Mouse (Mus musculus) stomach, postnatal 0 days (tissue): ENCODE measurements at regions not wholly inside any gene's neighbourhood (a gene's known extent, or its start where the extent isn't known, plus 50 kb on each side); places are given as distances from the start of the nearest gene placed in this dataset.

Experiments used
- ATAC-seq: fragments of 200-750 bp; cut with Nextera tagmentation; 2 replicates; pipeline ENCODE4 v1.8.0; 2017; ENCODE audit not compliant: low FRiP score, low TSS enrichment
- DNase-seq: peaks from one replicate; pipeline ENCODE4 v3.0.0-alpha.2; 2016; ENCODE audit warnings: low spot score
- H3K27ac ChIP-seq: fragments of 300-500 bp; sonication (generic); replicated peaks from 2 replicates; pipeline ENCODE4 v1.5.1; 2014; ENCODE audit warnings: mild to moderate bottlenecking, control low read depth
- H3K27me3 ChIP-seq: fragments of 300-500 bp; sonication (generic); 2 replicates; pipeline ENCODE4 v1.6.1; 2014; ENCODE audit warnings: low read length; ENCODE audit not compliant: control insufficient read depth, insufficient read depth
- H3K36me3 ChIP-seq: fragments of 300-500 bp; sonication (generic); 2 replicates; pipeline ENCODE4 v1.6.1; 2014; ENCODE audit warnings: low read length, mixed read lengths; ENCODE audit not compliant: control insufficient read depth, insufficient read depth
- H3K4me1 ChIP-seq: fragments of 300-500 bp; sonication (generic); replicated peaks from 2 replicates; pipeline ENCODE4 v1.6.1; 2014; ENCODE audit warnings: antibody characterized with exemption; ENCODE audit not compliant: control insufficient read depth, insufficient read depth
- H3K4me2 ChIP-seq: fragments of 300-500 bp; sonication (generic); replicated peaks from 2 replicates; pipeline ENCODE4 v1.6.1; 2014; ENCODE audit warnings: low read depth, mild to moderate bottlenecking, control low read depth, moderate library complexity
- H3K4me3 ChIP-seq: fragments of 300-500 bp; sonication (generic); 2 replicates; pipeline ENCODE4 v1.5.1; 2014; ENCODE audit warnings: low read depth, low read length, control low read depth
- H3K9ac ChIP-seq: fragments of 300-500 bp; sonication (generic); 2 replicates; pipeline ENCODE4 v1.6.1; 2014; ENCODE audit warnings: mild to moderate bottlenecking, low read length, control low read depth, mixed read lengths
- H3K9me3 ChIP-seq: fragments of 300-500 bp; sonication (generic); 2 replicates; pipeline ENCODE4 v1.6.1; 2016; ENCODE audit warnings: low read length; ENCODE audit not compliant: control insufficient read depth
- CTCF ChIP-seq: IDR thresholded peaks from 2 replicates; pipeline ENCODE4 v1.5.1; 2016; ENCODE audit warnings: antibody characterized with exemption, low read depth, mild to moderate bottlenecking, moderate library complexity
- EP300 ChIP-seq: optimal IDR thresholded peaks from 2 replicates; pipeline ENCODE3; 2016; ENCODE audit warnings: antibody characterized with exemption
- WGBS: fragments of 180-500 bp; shearing (Covaris S2); extraction: QIAGEN DNeasy Blood & Tissue Kit; methylation state at CpG from one replicate; pipeline ENCODE4 v1.1.7; 2014; 5-methylcytosine and 5-hydroxymethylcytosine counted together

DNA sequence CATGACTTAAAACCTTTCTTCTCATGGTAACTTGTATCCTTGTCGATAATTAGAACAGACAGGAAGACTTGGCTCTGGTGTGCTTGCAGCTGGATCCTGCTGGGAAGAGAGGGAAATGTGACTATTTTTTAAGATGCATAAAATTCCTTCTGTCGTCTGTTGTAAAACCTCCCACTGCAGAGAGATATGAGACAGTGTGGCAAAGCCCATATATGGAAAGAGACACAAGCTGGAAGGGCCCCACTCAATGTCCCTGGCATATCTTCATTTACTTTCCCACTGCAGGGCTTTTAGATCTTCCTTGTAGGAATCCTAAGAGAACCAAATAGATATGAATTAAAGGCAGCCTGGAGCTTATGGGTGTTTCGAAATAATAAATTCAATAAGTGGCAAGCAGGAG is 87.8 kb downstream of the Dad1 start:
- Histone ChIP-seq H3K27ac (no peak overlapping the region), H3K4me2 (no peak overlapping the region), H3K9ac (no peak overlapping the region), H3K36me3 (no peaks in the 10 kb centered on the region), H3K4me1 (no peaks in the 10 kb centered on the region), H3K9me3 (no peaks in the 10 kb centered on the region), H3K4me3 (no peak overlapping the region), H3K27me3 (no peaks in the 10 kb centered on the region; the same call in 1 of the 2 replicates)
- TF ChIP-seq EP300 (no peak), CTCF (no peak)
- 55% methylated on average over 3 of the region's 3 CpGs for WGBS
- no peak for DNase-seq
- no peak for ATAC-seq

DNA sequence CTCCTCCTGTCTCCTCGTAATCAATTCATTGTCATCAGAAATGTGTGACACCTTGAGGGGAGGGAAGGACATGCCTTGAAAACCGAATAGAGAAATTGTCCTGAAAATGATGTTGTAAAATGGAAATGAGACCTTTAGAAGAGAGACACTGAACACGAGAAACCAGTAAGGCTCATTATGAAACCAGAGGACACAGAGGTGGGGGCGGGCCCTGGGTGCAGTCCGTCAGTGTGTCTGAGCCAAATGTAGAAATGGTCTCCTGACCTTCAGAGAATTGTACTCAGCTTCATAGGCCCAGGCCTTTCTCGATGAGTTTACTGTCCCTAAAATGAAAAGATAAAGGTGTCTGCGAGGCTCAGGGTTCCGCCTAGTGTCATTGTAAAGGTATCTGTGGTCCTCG is 89.0 kb downstream of the Dad1 start:
- TF ChIP-seq EP300 = no peak
- TF ChIP-seq CTCF = no peak
- H3K27me3 ChIP-seq = no peaks in the 10 kb centered on the region; the same call in 1 of the 2 replicates
- DNase-seq (no peak), ATAC-seq (no peak)
- no peak overlapping the region for H3K9ac ChIP-seq
- H3K9me3 ChIP-seq = no peaks in the 10 kb centered on the region
- H3K36me3 ChIP-seq = no peaks in the 10 kb centered on the region
- no peak overlapping the region for H3K27ac ChIP-seq
- no peak overlapping the region for H3K4me2 ChIP-seq
- H3K4me3 ChIP-seq = no peak overlapping the region
- H3K4me1 ChIP-seq = no peaks in the 10 kb centered on the region
- 87% methylated on average over 9 of the region's 9 CpGs for WGBS

DNA sequence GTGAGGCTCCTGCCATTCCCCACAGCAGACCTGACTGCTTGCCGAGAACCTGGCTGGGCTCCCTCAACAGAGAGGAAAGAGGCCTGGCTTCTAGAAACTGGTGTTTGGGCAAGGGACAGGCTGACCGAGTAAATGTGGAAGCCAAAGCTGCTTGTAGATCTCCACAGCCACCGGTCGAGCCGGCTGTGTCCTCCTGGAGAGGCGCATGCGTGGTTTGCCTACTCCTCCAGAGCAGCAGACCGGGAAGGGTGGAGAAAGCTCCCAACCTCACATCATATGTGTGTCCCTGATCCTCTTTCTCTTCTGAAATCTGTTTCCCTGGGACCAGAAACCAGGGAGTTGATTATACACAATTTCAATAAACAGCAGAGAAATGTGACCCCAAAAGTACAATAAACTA is 92.0 kb downstream of the Dad1 start:
- Histone ChIP-seq H3K36me3 (no peaks in the 10 kb centered on the region), H3K9me3 (no peaks in the 10 kb centered on the region), H3K27ac (no peak overlapping the region), H3K9ac (no peak overlapping the region), H3K4me1 (no peaks in the 10 kb centered on the region), H3K4me2 (no peak overlapping the region; the same call in 1 of the 2 replicates), H3K27me3 (no peaks in the 10 kb centered on the region; the same call in 1 of the 2 replicates), H3K4me3 (no peak overlapping the region)
- ATAC-seq (no peak), DNase-seq (no peak)
- 54% methylated on average over 8 of the region's 8 CpGs for WGBS
- TF ChIP-seq CTCF (no peak), EP300 (no peak)

DNA sequence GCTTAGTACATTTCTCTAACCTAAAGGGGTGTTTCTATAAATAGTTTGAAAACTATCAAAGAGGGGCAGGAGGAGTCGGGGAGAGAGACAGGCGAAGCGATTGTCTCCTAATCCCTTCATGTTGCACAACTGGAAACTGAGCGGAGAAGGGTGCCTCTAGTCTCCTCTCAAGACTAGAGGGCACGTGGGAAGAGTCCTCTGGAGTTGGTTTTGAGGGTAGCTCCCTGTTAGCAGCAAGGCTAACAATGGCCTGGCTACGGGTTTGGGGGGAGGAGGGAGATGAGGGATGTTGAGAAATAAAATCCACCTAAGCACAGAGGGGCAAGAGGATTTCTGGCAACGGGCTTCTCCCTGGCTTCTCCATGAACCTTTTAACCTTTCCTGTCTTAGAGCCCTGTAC is 92.7 kb downstream of the Dad1 start:
- WGBS = 50% methylated on average over 7 of the region's 7 CpGs
- DNase-seq = no peak

DNA sequence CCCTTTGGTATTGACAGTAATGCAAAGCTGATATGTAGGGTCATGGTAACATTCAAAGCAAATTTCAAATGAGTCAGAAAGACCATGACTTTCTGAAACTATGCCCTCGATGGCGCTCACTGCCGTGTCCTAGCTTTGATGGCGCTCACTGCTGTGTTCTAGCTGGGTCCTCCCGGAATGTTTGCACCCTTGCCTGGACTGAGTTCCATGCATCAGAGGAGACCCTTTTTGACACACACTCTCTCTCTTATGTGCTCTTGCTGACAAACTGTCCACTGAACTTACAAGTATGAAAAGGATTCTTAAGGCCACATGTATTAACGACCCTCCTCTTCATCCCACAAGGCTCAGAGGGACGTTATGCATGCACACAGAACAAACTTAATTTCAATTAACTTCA is 94.1 kb downstream of the Dad1 start:
- TF ChIP-seq EP300 = no peak
- no peak for TF ChIP-seq CTCF
- no peak overlapping the region for H3K9ac ChIP-seq

More for the DNA sequence above, 92.7 kb downstream of the Dad1 start:
- no peak overlapping the region for H3K27ac ChIP-seq
- H3K27me3 ChIP-seq = no peaks in the 10 kb centered on the region; the same call in 1 of the 2 replicates
- H3K9ac ChIP-seq = no peak overlapping the region
- H3K36me3 ChIP-seq = no peaks in the 10 kb centered on the region
- no peaks in the 10 kb centered on the region for H3K9me3 ChIP-seq
- H3K4me1 ChIP-seq = no peaks in the 10 kb centered on the region
- ATAC-seq = no peak
- H3K4me3 ChIP-seq = no peak overlapping the region
- TF ChIP-seq CTCF (no peak), EP300 (no peak)
- H3K4me2 ChIP-seq = no peak overlapping the region

DNA sequence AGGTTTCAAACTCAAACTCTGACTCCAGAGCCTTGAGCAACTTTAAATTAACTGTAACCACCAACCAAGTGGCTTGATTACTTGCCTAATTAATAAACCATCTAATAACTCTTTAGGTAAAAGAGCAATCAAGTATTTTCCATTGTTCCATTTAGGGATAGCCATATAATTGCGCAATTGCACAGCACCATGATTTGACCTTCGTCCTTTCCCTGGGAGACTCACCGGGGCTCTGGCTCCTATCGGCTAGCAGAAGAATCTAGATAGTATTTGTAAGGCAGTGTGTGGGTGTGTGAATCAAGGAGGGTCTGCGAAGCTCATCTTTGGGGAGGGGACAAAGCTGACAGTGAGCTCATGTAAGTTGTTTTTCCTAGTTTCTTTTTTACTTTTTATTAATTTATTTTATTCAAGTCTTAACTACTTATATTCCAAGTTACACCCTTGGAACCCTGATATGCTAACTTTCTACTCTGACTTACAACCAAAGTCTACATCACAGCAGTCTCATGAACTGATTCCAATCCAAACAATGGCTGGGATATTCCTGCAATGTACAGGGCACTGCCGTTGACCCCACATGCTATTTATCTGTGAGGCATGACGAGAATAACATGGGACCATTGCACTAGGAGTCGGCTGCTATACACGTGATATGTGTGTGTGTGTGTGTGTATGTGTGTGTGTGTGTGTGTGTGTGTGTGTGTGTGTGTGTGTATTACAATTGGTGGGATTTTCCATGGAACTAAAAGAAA is 95.5 kb downstream of the Dad1 start:
- Histone ChIP-seq H3K4me2 (no peak overlapping the region), H3K27me3 (no peaks in the 10 kb centered on the region), H3K4me3 (no peak overlapping the region), H3K36me3 (no peaks in the 10 kb centered on the region), H3K9ac (no peak overlapping the region), H3K4me1 (no peaks in the 10 kb centered on the region), H3K27ac (no peak overlapping the region), H3K9me3 (no peaks in the 10 kb centered on the region)
- WGBS = 73% methylated on average over 9 of the region's 9 CpGs
- DNase-seq = no peak
- no peak for ATAC-seq
- TF ChIP-seq EP300 (no peak), CTCF (no peak)

More for the DNA sequence above, 94.1 kb downstream of the Dad1 start:
- Histone ChIP-seq H3K27me3 (no peaks in the 10 kb centered on the region; the same call in 1 of the 2 replicates), H3K27ac (no peak overlapping the region), H3K4me1 (no peaks in the 10 kb centered on the region), H3K4me3 (no peak overlapping the region), H3K9me3 (no peaks in the 10 kb centered on the region), H3K36me3 (no peaks in the 10 kb centered on the region), H3K4me2 (no peak overlapping the region)
- WGBS = 93% methylated on average over 7 of the region's 7 CpGs
- DNase-seq (no peak), ATAC-seq (no peak)
